Mouse (Mus musculus): Measurements from ENCODE around the gene Noa1. TPM values are rescaled to one million over a fixed set of nuclear protein-coding genes. Genes with fewer than 3 reads are reported as not detected.

Noa1 gene
- total RNA-seq (2021) (10 to 100 TPM; 19.7 to 21.3 TPM), polyA plus RNA-seq (2012; rRNA removed) (12.2 and 13.5 TPM in 2 replicates)
- long read RNA-seq, transcript Noa1-201 (7 exons, 2,288 nt), result major isoform, 35 of 41 reads
- long read RNA-seq, partial matches to known transcripts, result 0 of 41 reads
- long read RNA-seq, other reads (novel, unspliced or antisense), result 6 of 41 reads

DNA sequence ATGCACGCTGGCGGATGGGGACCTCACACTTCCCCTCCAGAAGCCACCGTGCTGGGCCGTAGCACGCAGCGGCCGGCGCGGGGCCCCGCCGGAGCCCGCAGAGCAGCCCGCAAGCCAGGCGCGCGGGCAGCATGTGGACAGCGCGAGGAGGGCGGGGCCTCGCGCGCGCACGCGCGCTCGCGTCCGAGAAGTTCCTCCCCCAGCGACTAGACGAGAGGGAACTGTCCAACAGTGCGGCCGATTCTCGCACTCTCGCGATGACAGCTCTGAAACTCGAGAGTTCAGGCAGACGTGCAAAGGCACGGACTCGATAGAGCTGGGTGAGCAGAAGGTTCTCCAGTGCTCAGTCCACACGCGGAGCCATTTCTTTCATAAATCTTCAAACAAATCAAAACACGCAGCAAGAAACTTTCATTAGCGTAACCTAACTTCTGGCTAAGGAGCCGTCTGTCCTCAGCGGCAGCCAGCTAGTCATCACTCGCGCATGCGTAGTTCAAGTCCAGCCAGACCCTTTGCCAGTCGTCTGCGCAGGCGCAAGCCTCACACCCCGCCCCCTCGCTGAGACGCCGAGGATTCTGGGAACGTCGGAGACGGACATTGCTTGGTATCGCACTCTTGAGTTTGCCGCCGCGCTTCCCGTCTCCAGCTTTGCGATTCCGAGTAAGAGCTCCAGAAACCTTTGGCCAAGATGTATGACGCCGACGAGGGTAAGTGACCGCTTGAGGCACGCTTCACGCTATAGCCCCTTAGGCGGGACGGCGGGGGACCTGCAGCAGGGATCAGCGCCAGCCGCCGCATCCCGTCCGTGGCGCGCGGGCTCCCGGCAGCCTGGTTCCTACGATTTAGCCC, at the start of gene Noa1, which contains the start of gene Polr2b:
TSS of gene Noa1 (minus strand) at position 161 of the 849 bp plus-strand sequence.
TSS of gene Polr2b (plus strand) at position 224 of the 849 bp plus-strand sequence.
- TF ChIP-seq EP300 (IDR thresholded peaks at IDR 0.05; ENCODE audit: insufficient read depth, low read depth, low read length) (no peak; the same call in 1 of the 2 replicates), POLR2A (IDR thresholded peaks at IDR 0.05; ENCODE audit: insufficient read depth, low read depth, low read length) (peak; percentile 91)
- Histone ChIP-seq H3K27ac (peak within 1 kb of the TSS; percentile 86), H3K27me3 (ENCODE audit: control insufficient read depth, insufficient read depth, low read length) (no peaks in the 10 kb centered on the region), H3K79me2 (replicated peaks; ENCODE audit: control insufficient read depth, insufficient read depth, low read length) (peaks cover 1% of the 10 kb centered on the region; the same call in 1 of the 2 replicates), H3K36me3 (ENCODE audit: control insufficient read depth, insufficient read depth, low read length) (peaks cover 5% of the 10 kb centered on the region), H3K4me1 (ENCODE audit: control insufficient read depth, insufficient read depth, low read length) (peaks cover 8% of the 10 kb centered on the region), H3K9ac (ENCODE audit: low read depth, low read length) (peak within 1 kb of the TSS; percentile 82), H3K4me3 (peak within 1 kb of the TSS; percentile 77)
- intact Hi-C loops (cut with DNase I), result no loop called here
- DNase-seq, result peak; percentile 99
- WGBS, result under 1% methylated on average over 85 of the region's 85 CpGs

DNA sequence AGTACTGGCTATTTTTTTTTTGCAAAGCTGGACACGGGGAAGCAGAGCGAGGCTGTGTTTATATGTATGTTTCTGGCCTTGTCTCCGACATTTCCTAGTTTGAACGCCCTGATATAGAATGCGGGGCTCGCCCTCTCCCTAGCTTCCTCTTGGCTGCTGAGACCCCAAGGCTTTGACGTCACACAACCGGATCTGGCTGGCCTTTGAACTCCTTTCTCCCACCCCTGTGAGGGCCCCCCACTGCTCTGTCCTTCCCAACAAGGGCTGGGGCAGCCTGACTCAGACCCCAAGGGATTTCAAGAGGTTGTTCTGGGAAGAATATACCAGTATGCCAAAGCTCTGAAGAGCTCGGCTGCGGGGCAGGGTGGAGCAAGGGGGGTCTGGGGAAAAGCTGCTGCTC, 48.5 kb upstream of the Noa1 start:
- Histone ChIP-seq H3K9ac (ENCODE audit: low read depth, low read length) (peak overlapping the region; percentile 56), H3K79me2 (replicated peaks; ENCODE audit: control insufficient read depth, insufficient read depth, low read length) (no peaks in the 10 kb centered on the region; the same call in 1 of the 2 replicates), H3K36me3 (ENCODE audit: control insufficient read depth, insufficient read depth, low read length) (peaks cover 13% of the 10 kb centered on the region; the same call in 1 of the 2 replicates), H3K4me3 (peak overlapping the region; percentile 40), H3K27me3 (ENCODE audit: control insufficient read depth, insufficient read depth, low read length) (no peaks in the 10 kb centered on the region), H3K27ac (peak overlapping the region; percentile 93), H3K4me1 (ENCODE audit: control insufficient read depth, insufficient read depth, low read length) (peaks cover 27% of the 10 kb centered on the region)
- peak; percentile 74 to 76 for DNase-seq
- intact Hi-C loops (cut with DNase I), result no loop called here
- WGBS, result 5% methylated on average over 10 of the region's 10 CpGs
- TF ChIP-seq EP300 (IDR thresholded peaks at IDR 0.05; ENCODE audit: insufficient read depth, low read depth, low read length) (0 out of 2 replicates have a peak, but pooled peaks have one; percentile 6), CTCF (IDR thresholded peaks at IDR 0.05) (no peak)

DNA sequence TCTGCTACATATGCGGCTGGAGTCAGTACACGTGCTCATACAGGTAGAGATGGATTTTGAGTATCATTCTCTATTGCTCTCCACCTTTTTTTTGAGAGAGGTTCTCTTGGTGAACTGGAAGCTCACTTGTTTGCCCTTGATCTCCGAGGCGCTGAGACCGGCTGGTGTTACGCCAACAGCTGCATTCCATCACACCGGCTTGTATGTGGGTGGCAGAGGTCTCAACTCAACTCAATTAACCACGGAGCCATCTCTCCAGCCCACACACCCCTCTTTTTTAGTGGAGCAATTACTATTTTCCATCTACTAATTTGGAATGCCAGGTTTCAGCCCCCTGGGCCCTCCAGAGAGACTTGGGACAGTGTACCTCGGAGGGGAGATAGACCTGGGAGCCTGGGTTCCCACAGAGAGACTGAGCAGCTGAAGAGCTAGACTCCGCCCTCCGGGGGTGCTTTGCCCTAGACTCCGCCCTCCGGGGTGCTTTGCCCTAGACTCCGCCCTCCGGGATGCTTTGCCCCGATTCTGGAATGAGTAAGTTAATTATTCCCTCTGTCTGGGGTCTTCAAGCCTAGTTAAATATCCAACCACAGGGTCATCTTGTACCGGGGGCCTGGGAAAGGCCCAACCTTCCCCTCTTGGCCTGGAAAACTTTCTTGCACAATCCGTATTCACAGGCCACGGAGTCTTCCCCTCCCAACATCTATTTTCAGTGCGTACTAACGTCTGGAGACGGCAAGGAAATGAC, 47.7 kb upstream of the Noa1 start:
- Histone ChIP-seq H3K79me2 (replicated peaks; ENCODE audit: control insufficient read depth, insufficient read depth, low read length) (no peaks in the 10 kb centered on the region), H3K27me3 (ENCODE audit: control insufficient read depth, insufficient read depth, low read length) (no peaks in the 10 kb centered on the region), H3K4me1 (ENCODE audit: control insufficient read depth, insufficient read depth, low read length) (peaks cover 24% of the 10 kb centered on the region), H3K27ac (peak overlapping the region; percentile 93), H3K4me3 (peak overlapping the region; percentile 40), H3K9ac (ENCODE audit: low read depth, low read length) (peak overlapping the region; percentile 47), H3K36me3 (ENCODE audit: control insufficient read depth, insufficient read depth, low read length) (peaks cover 7% of the 10 kb centered on the region; the same call in 1 of the 2 replicates)
- WGBS, result 16% methylated on average over 22 of the region's 22 CpGs
- DNase-seq, result peak; percentile 85
- TF ChIP-seq CTCF (IDR thresholded peaks at IDR 0.05), result no peak
- TF ChIP-seq EP300 (IDR thresholded peaks at IDR 0.05; ENCODE audit: insufficient read depth, low read depth, low read length), result 0 out of 2 replicates have a peak, but pooled peaks have one; percentile 22
- peak; percentile 40; the same call in 1 of the 2 replicates for TF ChIP-seq POLR2A (IDR thresholded peaks at IDR 0.05; ENCODE audit: insufficient read depth, low read depth, low read length)
- intact Hi-C loops (cut with DNase I), result loop anchor here (2.0 kb wide), 1 partner anchor 43 kb away; no protein-coding TSS in a partner anchor

DNA sequence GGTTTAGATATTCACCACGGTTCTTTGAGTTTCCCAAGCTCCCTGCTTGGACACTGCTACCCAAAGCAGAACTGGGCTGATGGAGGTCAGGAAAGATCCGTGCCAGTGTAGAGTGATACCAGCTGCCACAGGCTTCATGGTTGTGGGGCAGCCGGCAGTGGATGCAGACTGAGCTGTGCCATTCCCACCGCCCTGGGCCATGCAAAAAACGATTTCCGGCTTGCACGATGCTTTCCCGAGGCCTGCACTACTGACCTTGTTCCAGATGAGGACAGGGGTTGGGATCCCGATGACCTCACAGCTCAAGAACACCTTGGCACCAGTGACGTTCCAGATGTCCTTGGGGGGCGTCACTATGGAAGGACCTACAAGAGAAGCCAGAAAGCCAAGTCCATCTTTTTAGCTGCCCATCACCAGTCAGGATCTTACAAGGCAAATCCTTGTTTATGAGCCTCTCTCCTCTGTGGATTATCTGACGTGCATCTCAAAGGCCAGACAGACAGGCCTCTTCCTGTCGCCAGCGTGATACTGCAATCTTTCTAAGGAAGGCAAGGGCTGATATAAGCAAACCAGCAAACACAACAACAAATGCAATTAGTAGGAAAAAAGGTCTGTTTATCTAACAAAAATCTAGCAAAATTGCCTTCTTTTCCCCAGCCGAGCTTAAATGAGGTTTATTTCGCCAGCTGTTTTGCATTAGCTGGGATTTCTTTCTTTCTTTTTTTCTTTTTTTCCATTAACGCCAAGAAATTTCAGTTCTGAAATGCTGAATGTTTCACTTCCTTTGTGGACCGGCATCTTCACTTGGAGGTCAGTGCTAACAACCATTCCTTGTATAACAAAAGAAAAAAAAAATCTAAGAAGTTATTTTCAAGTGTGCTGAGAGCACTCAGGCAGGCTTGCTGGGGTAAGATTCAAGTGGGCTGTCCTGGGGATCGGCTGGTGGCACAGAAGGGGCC, 45.7 kb upstream of the Noa1 start:
- Histone ChIP-seq H3K4me3 (no peak overlapping the region), H3K27me3 (ENCODE audit: control insufficient read depth, insufficient read depth, low read length) (no peaks in the 10 kb centered on the region), H3K79me2 (replicated peaks; ENCODE audit: control insufficient read depth, insufficient read depth, low read length) (no peaks in the 10 kb centered on the region), H3K36me3 (ENCODE audit: control insufficient read depth, insufficient read depth, low read length) (no peaks in the 10 kb centered on the region; the same call in 1 of the 2 replicates), H3K9ac (ENCODE audit: low read depth, low read length) (peak overlapping the region; percentile 33; the same call in 1 of the 2 replicates), H3K4me1 (ENCODE audit: control insufficient read depth, insufficient read depth, low read length) (peaks cover 18% of the 10 kb centered on the region), H3K27ac (peak overlapping the region; percentile 93)
- intact Hi-C loops (cut with DNase I), result loop anchor here (2.0 kb wide), 1 partner anchor 45 kb away; no protein-coding TSS in a partner anchor
- no peak for TF ChIP-seq POLR2A (IDR thresholded peaks at IDR 0.05; ENCODE audit: insufficient read depth, low read depth, low read length)
- no peak for TF ChIP-seq EP300 (IDR thresholded peaks at IDR 0.05; ENCODE audit: insufficient read depth, low read depth, low read length)
- WGBS, result 54% methylated on average over 19 of the region's 19 CpGs
- DNase-seq, result no peak
